In genomic region chr17:24350926-24351759, GRCm38 (mm10) we compare ENCODE assay signal across 8 mouse cellular contexts. TPM values are rescaled to one million over a fixed set of nuclear protein-coding genes. Genes with fewer than 3 reads are reported as not detected.
DNase-seq lines count a peak whose midpoint lies in the region; ATAC-seq and TF ChIP-seq lines count a peak whose summit lies in the region.

Abca17 (minus strand) TSS chr17:24351068.

- TF ChIP-seq EP300 in liver, postnatal 0 days (IDR thresholded peaks at IDR 0.05; ENCODE audit: low read depth) = no peak

- ATAC-seq in forebrain, embryonic 16.5 days = peak; percentile 29; the same call in 1 of the 2 replicates
- ATAC-seq in intestine, embryonic 14.5 days (replicated peaks; ENCODE audit: low FRiP score, low TSS enrichment, low read depth) = peak; percentile 33; the same call in 1 of the 2 replicates
- peak; percentile 8; the same call in 1 of the 2 replicates for ATAC-seq in liver, postnatal 0 days

- 0 out of 2 replicates have a peak, but pooled peaks cover 4% of the 10 kb centered on the region for H3K27me3 ChIP-seq in forebrain, embryonic 16.5 days (replicated peaks; ENCODE audit: control insufficient read depth, insufficient read depth, low read length)
- H3K27me3 ChIP-seq in intestine, embryonic 14.5 days (replicated peaks; ENCODE audit: control insufficient read depth, insufficient read depth, low read length) = peaks cover 19% of the 10 kb centered on the region
- peaks cover 10% of the 10 kb centered on the region for H3K27me3 ChIP-seq in liver, postnatal 0 days (ENCODE audit: insufficient read depth, low read length)
- no peaks in the 10 kb centered on the region for H3K27me3 ChIP-seq in small intestine, adult 2 months (ENCODE audit: control insufficient read depth, insufficient read depth, low read length)

- H3K4me3 ChIP-seq in forebrain, embryonic 16.5 days (replicated peaks; ENCODE audit: low read length) = peak within 1 kb of the TSS; percentile 69
- H3K4me3 ChIP-seq in intestine, embryonic 14.5 days (ENCODE audit: low read depth, low read length) = peak within 1 kb of the TSS; percentile 73
- H3K4me3 ChIP-seq in liver, postnatal 0 days (ENCODE audit: low read depth, low read length) = peak within 1 kb of the TSS; percentile 88
- peak within 1 kb of the TSS; percentile 89 for H3K4me3 ChIP-seq in small intestine, adult 2 months (ENCODE audit: low read depth, low read length)

- DNase-seq in right cerebral cortex, postnatal 14 days = peak; percentile 32
- DNase-seq in right cerebral cortex, adult 18-20 months = no peak
- peak; percentile 54 for DNase-seq in cerebellum, adult 11-12 months
- DNase-seq in intestine, embryonic 14.5 days (ENCODE audit: low spot score) = peak; percentile 72
- peak; percentile 55 for DNase-seq in liver, postnatal 0 days
- DNase-seq in urinary bladder, postnatal 25 days (ENCODE audit: low spot score) = no peak

- peaks cover 27% of the 10 kb centered on the region for H3K4me1 ChIP-seq in forebrain, embryonic 16.5 days (replicated peaks; ENCODE audit: control insufficient read depth, insufficient read depth, low read length)
- H3K4me1 ChIP-seq in intestine, embryonic 14.5 days (replicated peaks; ENCODE audit: control insufficient read depth, insufficient read depth, low read length) = no peaks in the 10 kb centered on the region; the same call in 1 of the 2 replicates
- peaks cover 47% of the 10 kb centered on the region for H3K4me1 ChIP-seq in liver, postnatal 0 days (ENCODE audit: insufficient read depth)
- H3K4me1 ChIP-seq in small intestine, adult 2 months (ENCODE audit: control insufficient read depth, insufficient read depth, insufficient read length, low read length) = peaks cover 6% of the 10 kb centered on the region

- no peaks in the 10 kb centered on the region for H3K36me3 ChIP-seq in forebrain, embryonic 16.5 days (ENCODE audit: control insufficient read depth, insufficient read depth)
- no peaks in the 10 kb centered on the region for H3K36me3 ChIP-seq in intestine, embryonic 14.5 days (ENCODE audit: control insufficient read depth, insufficient read depth, low read length)
- H3K36me3 ChIP-seq in liver, postnatal 0 days (replicated peaks; ENCODE audit: insufficient read depth, low read length) = no peaks in the 10 kb centered on the region
- no peaks in the 10 kb centered on the region for H3K36me3 ChIP-seq in small intestine, adult 2 months (ENCODE audit: control insufficient read depth, insufficient read depth, low read length)

- no peaks in the 10 kb centered on the region for H3K9me3 ChIP-seq in forebrain, embryonic 16.5 days (ENCODE audit: control insufficient read depth, low read length)
- no peaks in the 10 kb centered on the region for H3K9me3 ChIP-seq in intestine, embryonic 14.5 days (ENCODE audit: control insufficient read depth, low read length)
- H3K9me3 ChIP-seq in liver, postnatal 0 days (ENCODE audit: low read length) = no peaks in the 10 kb centered on the region

- 5% methylated on average over 42 of the region's 42 CpGs for whole genome bisulfite sequencing in forebrain, embryonic 16.5 days
- WGBS in intestine, embryonic 14.5 days = 4% methylated on average over 42 of the region's 42 CpGs
- WGBS in liver, postnatal 0 days (ENCODE audit: insufficient replicate concordance) = 3% methylated on average over 42 of the region's 42 CpGs
- WGBS in small intestine, adult 2 months = 2% methylated on average over 42 of the region's 42 CpGs

- no peak for TF ChIP-seq CTCF in liver, postnatal 0 days (IDR thresholded peaks at IDR 0.05; ENCODE audit: low read depth)
- no peak for TF ChIP-seq CTCF in small intestine, adult 2 months (IDR thresholded peaks at IDR 0.05; ENCODE audit: extremely low read depth, insufficient read length, insufficient replicate concordance, low read depth, low read length)

- no peak within 1 kb of the TSS; the same call in 1 of the 2 replicates for H3K27ac ChIP-seq in forebrain, embryonic 16.5 days (ENCODE audit: low read length)
- H3K27ac ChIP-seq in intestine, embryonic 14.5 days (ENCODE audit: low read depth) = no peak within 1 kb of the TSS
- H3K27ac ChIP-seq in liver, postnatal 0 days (ENCODE audit: low read depth) = peak within 1 kb of the TSS; percentile 85
- H3K27ac ChIP-seq in small intestine, adult 2 months (ENCODE audit: insufficient read depth, low read depth, low read length) = no peak within 1 kb of the TSS

- H3K4me2 ChIP-seq in forebrain, embryonic 16.5 days (ENCODE audit: low read length) = peak within 1 kb of the TSS; percentile 66
- H3K4me2 ChIP-seq in intestine, embryonic 14.5 days (ENCODE audit: low read length) = peak within 1 kb of the TSS; percentile 96
- H3K4me2 ChIP-seq in liver, postnatal 0 days (ENCODE audit: low read depth, low read length) = peak within 1 kb of the TSS; percentile 95

- H3K9ac ChIP-seq in forebrain, embryonic 16.5 days (replicated peaks; ENCODE audit: low read depth, low read length) = peak within 1 kb of the TSS; percentile 86
- peak within 1 kb of the TSS; percentile 54 for H3K9ac ChIP-seq in intestine, embryonic 14.5 days (ENCODE audit: low read length)
- peak within 1 kb of the TSS; percentile 92 for H3K9ac ChIP-seq in liver, postnatal 0 days (replicated peaks)

- TF ChIP-seq POLR2A in small intestine, adult 2 months (IDR thresholded peaks at IDR 0.05; ENCODE audit: low read depth, low read length) = no peak; the same call in 1 of the 2 replicates

RNA-seq across cellular contexts. Expression of gene Abca17, which starts in this region (rescaled TPM):
- polyA plus RNA-seq in forebrain, embryonic 16.5 days (2015; fragmentation: Nextera tagmentation; extraction: Ambion mirVana) = 0.47 and 0.97 TPM in 2 replicates
- polyA plus RNA-seq in intestine, embryonic 14.5 days (2014; fragmentation: Nextera tagmentation; extraction: Ambion mirVana) = not detected in 2 replicates
- polyA plus RNA-seq in liver, postnatal 0 days (2015; fragmentation: Nextera tagmentation; extraction: Ambion mirVana) = not detected in 2 replicates
- polyA plus RNA-seq in small intestine, adult 2 months (2012; rRNA removed) = 0.01 TPM in 1 of 2 replicates, not detected in the other

Comparison
In these comparisons a context has a peak if more than half of its experiments do, and no peak if none do; other contexts are left out.
1. DNase-seq: peak in right cerebral cortex, postnatal 14 days (single experiment) and cerebellum, adult 11-12 months (single experiment); none in right cerebral cortex, adult 18-20 months (single experiment) and urinary bladder, postnatal 25 days (single experiment).
2. Peak in ATAC-seq, H3K4me3 ChIP-seq, H3K9ac ChIP-seq and H3K4me2 ChIP-seq in forebrain, embryonic 16.5 days; RNA of the gene not detected or under 1 TPM.
3. Peak in DNase-seq, ATAC-seq, H3K4me3 ChIP-seq, H3K9ac ChIP-seq and H3K4me2 ChIP-seq in intestine, embryonic 14.5 days; RNA of the gene not detected or under 1 TPM.
4. Peak in DNase-seq, ATAC-seq, H3K4me3 ChIP-seq, H3K27ac ChIP-seq, H3K9ac ChIP-seq and H3K4me2 ChIP-seq in liver, postnatal 0 days; RNA of the gene not detected or under 1 TPM.
5. Peak in every context shown above with its lines, with median percentiles within 50 percentile points of each other: ATAC-seq, H3K4me2 ChIP-seq, H3K4me3 ChIP-seq and H3K9ac ChIP-seq.